Mouse (Mus musculus): ENCODE measurements at regions not wholly inside any gene's neighbourhood (a gene's known extent, or its start where the extent isn't known, plus 50 kb on each side); places are given as distances from the start of the nearest gene placed in this dataset.

- TF ChIP-seq POLR2A (IDR thresholded peaks at IDR 0.05; ENCODE audit: extremely low read depth, insufficient read depth, low read length) (no peak), CTCF (IDR thresholded peaks at IDR 0.05; ENCODE audit: low read depth, low read length) (no peak)
These were observed 132.2 kb downstream of the Gm10192 start for GRCm38 (mm10) chr4:97050735-97051134.

All from liver, adult 2 months (tissue).